Mouse (Mus musculus) A20 (cell line): ENCODE results near the gene Rapgef6.

Experiments used
- DNase-seq: peaks from one replicate; pipeline ENCODE4 v3.0.0-alpha.2; 2011; ENCODE audit warnings: low read depth, low spot score

Rapgef6 gene

GRCm38 (mm10) chr11:54693696-54694095, 171.0 kb downstream of the Rapgef6 start:
- no peak for DNase-seq

- DNase-seq, result no peak
Measured at GRCm38 (mm10) chr11:54694291-54694690, 171.6 kb downstream of the Rapgef6 start.

- DNase-seq, result peak; percentile 33
Measured at GRCm38 (mm10) chr11:54695951-54696350, 173.3 kb downstream of the Rapgef6 start.

GRCm38 (mm10) chr11:54697611-54698010, 175.0 kb downstream of the Rapgef6 start:
- DNase-seq, result peak; percentile 76

GRCm38 (mm10) chr11:54698636-54699035, 176.0 kb downstream of the Rapgef6 start:
- no peak for DNase-seq

- DNase-seq, result peak; percentile 26
Measured at GRCm38 (mm10) chr11:54699972-54700371, 177.3 kb downstream of the Rapgef6 start.

GRCm38 (mm10) chr11:54701848-54702247, 179.2 kb downstream of the Rapgef6 start:
- no peak for DNase-seq

GRCm38 (mm10) chr11:54703306-54703705, 180.7 kb downstream of the Rapgef6 start:
- peak; percentile 79 for DNase-seq

GRCm38 (mm10) chr11:54708153-54708552, 185.5 kb downstream of the Rapgef6 start:
- DNase-seq, result no peak

- no peak for DNase-seq
Measured at GRCm38 (mm10) chr11:54709645-54710044, 187.0 kb downstream of the Rapgef6 start.

- DNase-seq, result no peak
Measured at GRCm38 (mm10) chr11:54710512-54711293, 188.1 kb downstream of the Rapgef6 start.

GRCm38 (mm10) chr11:54712849-54713248, 190.2 kb downstream of the Rapgef6 start:
- no peak for DNase-seq

GRCm38 (mm10) chr11:54717893-54718292, 195.2 kb downstream of the Rapgef6 start:
- DNase-seq, result no peak

- DNase-seq, result no peak
Measured at GRCm38 (mm10) chr11:54718601-54719000, 196.0 kb downstream of the Rapgef6 start.

- no peak for DNase-seq
Measured at GRCm38 (mm10) chr11:54722057-54722456, 199.4 kb downstream of the Rapgef6 start.

- DNase-seq, result no peak
Measured at GRCm38 (mm10) chr11:54724353-54725034, 201.8 kb downstream of the Rapgef6 start.

- DNase-seq, result no peak
Measured at GRCm38 (mm10) chr11:54726571-54727062, 204.0 kb downstream of the Rapgef6 start.

GRCm38 (mm10) chr11:54727327-54727901, 204.8 kb downstream of the Rapgef6 start:
- DNase-seq, result peak; percentile 92

- peak; percentile 64 for DNase-seq
Measured at GRCm38 (mm10) chr11:54728371-54728770, 205.7 kb downstream of the Rapgef6 start.

GRCm38 (mm10) chr11:54729311-54729710, 206.7 kb downstream of the Rapgef6 start:
- DNase-seq, result no peak

- no peak for DNase-seq
Measured at GRCm38 (mm10) chr11:54730931-54731330, 208.3 kb downstream of the Rapgef6 start.

- DNase-seq, result no peak
Measured at GRCm38 (mm10) chr11:54731367-54731766, 208.7 kb downstream of the Rapgef6 start.
